Mouse (Mus musculus) testis, adult 2 months (tissue): ENCODE results near the gene Acadvl.

Experiments used
- CTCF ChIP-seq: fragments of 200-500 bp; IDR thresholded peaks from 2 replicates; pipeline ENCODE4 v1.5.1; 2012; ENCODE audit warnings: low read depth, mild to moderate bottlenecking, inconsistent platforms, low read length, moderate library complexity; ENCODE audit not compliant: control insufficient read depth, insufficient read depth, insufficient replicate concordance
- POLR2A ChIP-seq: fragments of 200-500 bp; IDR thresholded peaks from 2 replicates; pipeline ENCODE4 v1.6.1; 2012; ENCODE audit warnings: low read depth, mild to moderate bottlenecking, inconsistent platforms, low read length, moderate library complexity; ENCODE audit not compliant: control insufficient read depth

DNA sequence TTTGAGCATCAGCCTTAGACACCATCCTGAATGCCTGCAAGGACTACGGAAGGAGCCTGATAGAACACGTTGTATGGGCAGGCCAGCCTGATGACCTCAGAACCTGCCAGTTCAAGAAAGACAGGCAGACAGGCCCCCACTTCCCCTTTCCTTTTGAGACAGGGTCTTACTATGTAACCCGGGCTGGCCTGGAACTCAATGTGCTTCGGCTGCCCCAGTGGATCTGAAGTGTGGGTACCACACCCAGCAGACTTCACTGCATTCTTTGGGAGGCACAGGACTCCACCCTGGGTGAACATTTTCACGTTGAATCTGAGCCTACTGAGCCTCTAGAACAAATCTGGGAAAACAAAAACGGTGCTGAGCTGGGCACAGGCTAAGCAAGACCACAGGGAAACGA lies 23.0 kb upstream of the Acadvl start:
- TF ChIP-seq POLR2A (no peak), CTCF (no peak)
